Mouse (Mus musculus) embryonic facial prominence, embryonic 11.5 days (tissue): ENCODE data around the gene Caml. TPM values are rescaled to one million over a fixed set of nuclear protein-coding genes. Genes with fewer than 3 reads are reported as not detected.
"Not testable (repeated sequence)": the region's sequence is repeated elsewhere in the genome, so short reads cannot be mapped to it uniquely, and the experiment has no call there.

Source experiments
- ATAC-seq: fragments of 200-750 bp; cut with Nextera tagmentation; replicated peaks from 2 replicates; pipeline ENCODE4 v1.8.0; 2017; ENCODE audit warnings: low read depth; ENCODE audit not compliant: insufficient number of reproducible peaks, low FRiP score, low TSS enrichment
- DNase-seq: peaks from one replicate; pipeline ENCODE4 v3.0.0-alpha.2; 2015; ENCODE audit warnings: low spot score
- H3K27ac ChIP-seq: fragments of 300-500 bp; sonication (generic); replicated peaks from 2 replicates; pipeline ENCODE4 v1.5.1; 2014; ENCODE audit warnings: mild to moderate bottlenecking, low read depth, low read length, control low read depth
- H3K27me3 ChIP-seq: fragments of 300-500 bp; sonication (generic); 2 replicates; pipeline ENCODE4 v1.6.1; 2014; ENCODE audit warnings: mild to moderate bottlenecking, low read length, moderate library complexity, mixed read lengths; ENCODE audit not compliant: control insufficient read depth, insufficient read depth
- H3K36me3 ChIP-seq: fragments of 300-500 bp; sonication (generic); replicated peaks from 2 replicates; pipeline ENCODE4 v1.6.1; 2014; ENCODE audit warnings: low read depth, mild to moderate bottlenecking, low read length, moderate library complexity, mixed read lengths; ENCODE audit not compliant: control insufficient read depth, insufficient read depth
- H3K4me1 ChIP-seq: fragments of 300-500 bp; sonication (generic); 2 replicates; pipeline ENCODE4 v1.6.1; 2014; ENCODE audit warnings: low read length, mixed read lengths; ENCODE audit not compliant: control insufficient read depth, insufficient read depth
- H3K4me2 ChIP-seq: fragments of 300-500 bp; sonication (generic); 2 replicates; pipeline ENCODE4 v1.6.1; 2014; ENCODE audit warnings: low read depth, mild to moderate bottlenecking, control low read depth, low read length, moderate library complexity
- H3K4me3 ChIP-seq: fragments of 300-500 bp; sonication (generic); 2 replicates; pipeline ENCODE4 v1.5.1; 2014; ENCODE audit warnings: low read depth, low read length, control low read depth
- H3K9ac ChIP-seq: fragments of 300-500 bp; sonication (generic); replicated peaks from 2 replicates; pipeline ENCODE4 v1.6.1; 2014; ENCODE audit warnings: mild to moderate bottlenecking, control low read depth, low read length
- H3K9me3 ChIP-seq: fragments of 300-500 bp; sonication (generic); replicated peaks from 2 replicates; pipeline ENCODE4 v1.6.1; 2016; ENCODE audit warnings: mild to moderate bottlenecking, low read length, inconsistent platforms, mixed read lengths; ENCODE audit not compliant: control insufficient read depth
- WGBS: fragments of 180-500 bp; shearing (Covaris S2); extraction: QIAGEN DNeasy Blood & Tissue Kit; methylation state at CpG from one replicate; pipeline ENCODE4 v1.1.7; 2014; 5-methylcytosine and 5-hydroxymethylcytosine counted together
- polyA plus RNA-seq: library from polyadenylated mRNA; unstranded; fragments of >200 nt; fragmentation: Nextera tagmentation; extraction: Ambion mirVana; gene quantifications from 2 replicates; pipeline ENCODE4 v1.2.1, GENCODE M21; 2014

Gene Caml
- polyA plus RNA-seq, result 62.3 and 66.1 TPM in 2 replicates

DNA sequence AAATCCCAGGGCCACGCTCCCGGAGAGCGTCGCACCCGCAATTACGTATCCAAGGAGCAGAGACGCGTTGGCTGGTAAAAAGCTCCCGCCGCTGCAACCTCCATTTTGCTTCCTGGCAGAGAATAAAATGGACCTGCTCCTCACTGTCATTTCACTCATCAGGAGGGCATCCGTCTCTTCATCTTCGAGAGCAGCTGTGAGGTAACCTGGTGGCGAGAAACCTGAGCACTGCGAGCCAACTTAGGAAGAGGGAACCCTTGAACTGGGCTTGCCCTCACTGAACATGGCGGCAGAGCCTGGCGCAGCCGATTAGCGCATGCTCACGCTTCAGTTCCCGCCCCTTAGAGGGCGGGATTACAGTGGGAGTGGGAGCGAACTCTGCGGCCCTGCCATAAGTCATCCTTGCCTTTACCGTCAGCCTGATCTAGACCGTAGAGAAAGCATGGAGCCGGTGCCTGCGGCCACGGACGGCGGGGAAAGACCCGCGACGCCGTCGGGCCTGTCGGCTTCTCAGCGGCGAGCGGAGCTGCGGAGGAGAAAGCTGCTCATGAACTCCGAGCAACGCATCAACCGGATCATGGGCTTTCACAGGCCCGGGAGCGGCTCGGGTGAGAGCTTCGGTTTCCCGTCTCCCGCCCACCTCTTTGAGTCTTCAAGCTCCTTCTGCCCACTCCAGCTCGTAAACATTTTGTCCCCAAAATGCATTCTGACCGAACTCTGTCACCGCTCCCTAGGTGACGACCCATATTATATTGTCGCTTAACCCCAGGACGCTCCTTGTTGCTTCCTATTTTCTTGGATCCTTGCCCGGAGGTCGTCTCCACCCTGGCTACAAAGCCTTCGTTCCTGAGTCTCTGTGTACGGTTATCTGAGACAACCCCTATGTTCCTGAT lies at the start of gene Caml:
Caml (plus strand) TSS at position 357 of the 893 bp plus-strand sequence.
- H3K4me1 ChIP-seq, result no peaks in the 10 kb centered on the region
- peak within 1 kb of the TSS; percentile 37 for H3K4me2 ChIP-seq
- H3K4me3 ChIP-seq, result peak within 1 kb of the TSS; percentile 69
- WGBS, result under 1% methylated on average over 59 of the region's 59 CpGs
- H3K36me3 ChIP-seq, result no peaks in the 10 kb centered on the region; the same call in 1 of the 2 replicates
- ATAC-seq, result peak; percentile 97
- no peaks in the 10 kb centered on the region for H3K27me3 ChIP-seq
- no peaks in the 10 kb centered on the region for H3K9me3 ChIP-seq
- peak within 1 kb of the TSS; percentile 78 for H3K27ac ChIP-seq
- peak within 1 kb of the TSS; percentile 80 for H3K9ac ChIP-seq
- DNase-seq, result peak; percentile 94

- no peaks in the 10 kb centered on the region for H3K27me3 ChIP-seq
- H3K9me3 ChIP-seq, result no peaks in the 10 kb centered on the region
- no peaks in the 10 kb centered on the region; the same call in 1 of the 2 replicates for H3K36me3 ChIP-seq
- 97% methylated on average over 2 of the region's 2 CpGs for WGBS
- DNase-seq (no peak), ATAC-seq (no peak)
- H3K9ac ChIP-seq, result no peak within 1 kb of the TSS
- H3K4me3 ChIP-seq, result no peak within 1 kb of the TSS
- H3K27ac ChIP-seq, result no peak within 1 kb of the TSS
- no peak within 1 kb of the TSS for H3K4me2 ChIP-seq
- H3K4me1 ChIP-seq, result peaks cover 5% of the 10 kb centered on the region
These were observed 49.4 kb upstream of the Caml start, which contains the start of gene Tmed9 for GRCm38 (mm10) chr13:55573432-55573831. Gene Tmed9 (plus strand): TSS chr13:55573732.

DNA sequence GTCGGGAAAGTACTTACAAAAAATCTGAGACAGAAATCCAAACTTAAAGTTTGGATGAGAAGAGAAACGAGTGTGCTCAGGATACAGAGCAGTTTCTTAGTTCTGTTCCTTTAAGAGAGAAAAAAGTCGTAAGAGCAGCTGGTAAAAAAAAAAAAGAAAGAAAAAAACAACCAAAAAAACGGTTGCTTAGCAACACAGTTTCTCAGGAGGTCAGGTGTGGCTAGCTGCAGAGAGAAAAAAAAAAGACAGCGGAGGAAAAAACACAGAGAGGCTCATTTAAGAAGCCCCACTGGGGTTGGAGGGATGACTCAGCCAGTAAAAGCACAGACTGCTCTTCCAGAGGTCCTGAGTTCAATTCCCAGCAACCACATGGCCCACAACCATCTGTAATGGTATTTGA lies 48.5 kb upstream of the Caml start:
- WGBS, result 78% methylated on average over 5 of the region's 5 CpGs
- Histone ChIP-seq H3K4me3 (no peak overlapping the region), H3K27me3 (no peaks in the 10 kb centered on the region)

GRCm38 (mm10) chr13:55575932-55576331 lies 46.9 kb upstream of the Caml start:
- 66% methylated on average over 5 of the region's 5 CpGs for WGBS
- no peak for DNase-seq
- Histone ChIP-seq H3K27me3 (no peaks in the 10 kb centered on the region), H3K36me3 (no peaks in the 10 kb centered on the region; the same call in 1 of the 2 replicates), H3K4me2 (no peak overlapping the region), H3K4me3 (no peak overlapping the region), H3K9ac (no peak overlapping the region), H3K4me1 (no peaks in the 10 kb centered on the region), H3K27ac (no peak overlapping the region), H3K9me3 (no peaks in the 10 kb centered on the region)
- no peak for ATAC-seq

More for the DNA sequence above, 48.5 kb upstream of the Caml start:
- Histone ChIP-seq H3K4me2 (no peak overlapping the region), H3K4me1 (peaks cover 3% of the 10 kb centered on the region), H3K9ac (no peak overlapping the region), H3K9me3 (no peaks in the 10 kb centered on the region), H3K27ac (no peak overlapping the region), H3K36me3 (no peaks in the 10 kb centered on the region; the same call in 1 of the 2 replicates)
- DNase-seq (no peak), ATAC-seq (no peak)

- H3K27me3 ChIP-seq, H3K36me3 ChIP-seq, H3K9ac ChIP-seq, DNase-seq, H3K4me3 ChIP-seq, H3K27ac ChIP-seq, ATAC-seq, H3K4me2 ChIP-seq, H3K9me3 ChIP-seq, H3K4me1 ChIP-seq: not testable (repeated sequence)
- 88% methylated on average over 7 of the region's 7 CpGs for WGBS
These were observed 45.9 kb upstream of the Caml start for GRCm38 (mm10) chr13:55576872-55577271.

- H3K9ac ChIP-seq, result no peak overlapping the region
- no peak for DNase-seq
- no peak overlapping the region for H3K4me2 ChIP-seq
- H3K4me3 ChIP-seq, result no peak overlapping the region
- no peaks in the 10 kb centered on the region for H3K27me3 ChIP-seq
- WGBS, result 78% methylated on average over 4 of the region's 4 CpGs
- no peaks in the 10 kb centered on the region for H3K9me3 ChIP-seq
- no peak overlapping the region for H3K27ac ChIP-seq
- H3K36me3 ChIP-seq, result no peaks in the 10 kb centered on the region; the same call in 1 of the 2 replicates
- ATAC-seq, result no peak
- no peaks in the 10 kb centered on the region for H3K4me1 ChIP-seq
These were observed 44.7 kb upstream of the Caml start for GRCm38 (mm10) chr13:55578086-55578485.

GRCm38 (mm10) chr13:55591961-55592490 lies 30.8 kb upstream of the Caml start:
- WGBS, result 71% methylated on average over 4 of the region's 4 CpGs
- H3K27ac ChIP-seq, result no peak overlapping the region
- H3K27me3 ChIP-seq, result no peaks in the 10 kb centered on the region
- ATAC-seq, result no peak
- no peaks in the 10 kb centered on the region; the same call in 1 of the 2 replicates for H3K4me1 ChIP-seq
- no peak overlapping the region for H3K4me3 ChIP-seq
- no peak overlapping the region for H3K9ac ChIP-seq
- DNase-seq, result no peak
- no peak overlapping the region for H3K4me2 ChIP-seq
- H3K36me3 ChIP-seq, result peaks cover 7% of the 10 kb centered on the region
- H3K9me3 ChIP-seq, result no peaks in the 10 kb centered on the region
